ENCODE assay signal across 8 mouse cellular contexts in the genomic region with DNA sequence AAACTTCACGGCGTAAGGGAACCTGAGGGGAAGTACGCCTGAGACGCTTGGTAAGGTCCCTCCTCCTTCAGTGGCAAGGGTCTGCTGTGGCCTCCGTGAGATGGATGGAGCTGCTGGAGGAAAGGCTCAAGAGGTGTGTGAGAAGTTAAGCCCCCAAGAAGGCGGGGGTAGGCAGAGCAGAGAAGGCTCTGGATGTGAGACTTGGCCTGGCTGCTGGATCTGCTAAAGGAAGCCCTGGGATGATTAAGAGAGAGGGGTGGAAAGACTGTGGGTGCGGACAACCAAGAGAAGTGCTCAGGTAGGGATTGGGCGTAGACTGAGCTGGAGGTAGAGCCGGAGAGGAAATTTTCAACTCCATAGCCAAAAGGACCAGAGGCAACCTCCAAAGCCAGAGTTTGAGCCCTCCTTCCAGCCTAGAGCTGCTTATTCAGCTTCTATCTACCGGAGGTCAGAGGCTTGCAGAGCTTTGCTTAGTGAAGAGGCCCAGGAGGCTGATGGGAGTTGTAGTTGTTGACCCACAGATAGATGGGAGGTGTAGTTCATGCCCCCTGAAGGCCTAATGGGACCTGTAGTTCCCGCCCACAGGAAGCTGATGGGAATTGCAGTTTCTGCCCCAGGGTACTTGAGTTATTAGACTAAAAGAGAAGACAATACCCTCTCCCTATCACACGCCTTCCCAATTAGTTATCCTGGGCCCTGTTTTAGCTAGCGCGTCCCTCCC. TPM values are rescaled to one million over a fixed set of nuclear protein-coding genes. Genes with fewer than 3 reads are reported as not detected.
DNase-seq lines count a peak whose midpoint lies in the region; ATAC-seq and TF ChIP-seq lines count a peak whose summit lies in the region.

No protein-coding gene starts in this region.

- ATAC-seq in forebrain, embryonic 16.5 days, result peak; percentile 26; the same call in 1 of the 2 replicates
- ATAC-seq in neural tube, embryonic 12.5 days (ENCODE audit: low FRiP score, low read depth), result peak; percentile 13; the same call in 1 of the 2 replicates
- ATAC-seq in erythroblast, adult 5-6 weeks (replicated peaks; ENCODE audit: low FRiP score, poor library complexity, severe bottlenecking), result no peak

- H3K4me1 ChIP-seq in forebrain, embryonic 16.5 days (replicated peaks; ENCODE audit: control insufficient read depth, insufficient read depth, low read length), result peaks cover 48% of the 10 kb centered on the region
- H3K4me1 ChIP-seq in neural tube, embryonic 12.5 days, result peaks cover 55% of the 10 kb centered on the region

- peak overlapping the region; percentile 81; the same call in 1 of the 2 replicates for H3K27ac ChIP-seq in layer of hippocampus, adult 2 months
- peak overlapping the region; percentile 61 for H3K27ac ChIP-seq in forebrain, embryonic 16.5 days (ENCODE audit: low read length)
- 0 out of 2 replicates have a peak overlapping the region, but pooled peaks have one; percentile 37 for H3K27ac ChIP-seq in neural tube, embryonic 12.5 days

- H3K9ac ChIP-seq in forebrain, embryonic 16.5 days (replicated peaks; ENCODE audit: low read depth, low read length), result no peak overlapping the region
- peak overlapping the region; percentile 21 for H3K9ac ChIP-seq in neural tube, embryonic 12.5 days

- TF ChIP-seq CTCF in layer of hippocampus, adult 2 months (conservative IDR thresholded peaks at IDR 0.05), result peak; percentile 50

- H3K4me2 ChIP-seq in forebrain, embryonic 16.5 days (ENCODE audit: low read length), result peak overlapping the region; percentile 57
- peak overlapping the region; percentile 83 for H3K4me2 ChIP-seq in neural tube, embryonic 12.5 days (replicated peaks)

- no peaks in the 10 kb centered on the region for H3K9me3 ChIP-seq in forebrain, embryonic 16.5 days (ENCODE audit: control insufficient read depth, low read length)
- no peaks in the 10 kb centered on the region for H3K9me3 ChIP-seq in neural tube, embryonic 12.5 days

- peaks cover 6% of the 10 kb centered on the region; the same call in 1 of the 2 replicates for H3K36me3 ChIP-seq in forebrain, embryonic 16.5 days (ENCODE audit: control insufficient read depth, insufficient read depth)
- H3K36me3 ChIP-seq in neural tube, embryonic 12.5 days, result peaks cover 21% of the 10 kb centered on the region

- DNase-seq in layer of hippocampus, adult 2 months (ENCODE audit: low spot score in 2 of 2), result no peak
- no peak for DNase-seq in layer of hippocampus, adult 18-20 months (ENCODE audit: low spot score in 2 of 2)
- peak; percentile 54 to 75 for DNase-seq in kidney, postnatal 25 days
- DNase-seq in urinary bladder, postnatal 36 days (ENCODE audit: low spot score in 2 of 2), result no peak
- no peak for DNase-seq in thymus, postnatal 14 days

- WGBS in forebrain, embryonic 16.5 days, result 62% methylated on average over 14 of the region's 14 CpGs
- 50% methylated on average over 14 of the region's 14 CpGs for WGBS in neural tube, embryonic 12.5 days

- no peaks in the 10 kb centered on the region for H3K27me3 ChIP-seq in forebrain, embryonic 16.5 days (replicated peaks; ENCODE audit: control insufficient read depth, insufficient read depth, low read length)
- peaks cover 7% of the 10 kb centered on the region for H3K27me3 ChIP-seq in neural tube, embryonic 12.5 days (replicated peaks)

- H3K4me3 ChIP-seq in layer of hippocampus, adult 2 months, result no peak overlapping the region
- H3K4me3 ChIP-seq in forebrain, embryonic 16.5 days (replicated peaks; ENCODE audit: low read length), result no peak overlapping the region
- H3K4me3 ChIP-seq in neural tube, embryonic 12.5 days, result 0 out of 2 replicates have a peak overlapping the region, but pooled peaks have one; percentile 16

RNA-seq across cellular contexts. Expression of a gene that starts 13.4 kb away (rescaled TPM):
- total RNA-seq in layer of hippocampus, adult 2 months (2021), result under 1 TPM; 0.20 to 0.37 TPM
- under 1 TPM; 0.28 to 0.72 TPM for total RNA-seq in layer of hippocampus, adult 18-20 months (2021)
- polyA plus RNA-seq in forebrain, embryonic 16.5 days (2015; fragmentation: Nextera tagmentation; extraction: Ambion mirVana), result not detected in 2 replicates
- polyA plus RNA-seq in neural tube, embryonic 12.5 days (2016; fragmentation: Nextera tagmentation; extraction: Ambion mirVana), result not detected in 2 replicates
- total RNA-seq in erythroblast, adult 5-6 weeks (2015; ENCODE audit: low replicate concordance), result not detected in 2 replicates
- not detected in 2 replicates for total RNA-seq in erythroblast, adult 5-6 weeks (2017; ENCODE audit: low replicate concordance)

Comparison
In these comparisons a context has a peak if more than half of its experiments do, and no peak if none do; other contexts are left out.
1. DNase-seq: peak in kidney, postnatal 25 days (2 of 2); none in layer of hippocampus, adult 2 months (0 of 2), layer of hippocampus, adult 18-20 months (0 of 2), urinary bladder, postnatal 36 days (0 of 2) and thymus, postnatal 14 days (single experiment).
2. Peak in every context shown above with its lines, with median percentiles within 50 percentile points of each other: H3K27ac ChIP-seq.